Mouse (Mus musculus) urinary bladder, postnatal 10 days (tissue): ENCODE results near the gene Lsm2.
"Not testable (repeated sequence)": the region's sequence is repeated elsewhere in the genome, so short reads cannot be mapped to it uniquely, and the experiment has no call there.

Source experiments
- DNase-seq: peaks from one replicate; pipeline ENCODE4 v3.0.0; 2022; ENCODE audit warnings: low spot score

Gene Lsm2

DNA sequence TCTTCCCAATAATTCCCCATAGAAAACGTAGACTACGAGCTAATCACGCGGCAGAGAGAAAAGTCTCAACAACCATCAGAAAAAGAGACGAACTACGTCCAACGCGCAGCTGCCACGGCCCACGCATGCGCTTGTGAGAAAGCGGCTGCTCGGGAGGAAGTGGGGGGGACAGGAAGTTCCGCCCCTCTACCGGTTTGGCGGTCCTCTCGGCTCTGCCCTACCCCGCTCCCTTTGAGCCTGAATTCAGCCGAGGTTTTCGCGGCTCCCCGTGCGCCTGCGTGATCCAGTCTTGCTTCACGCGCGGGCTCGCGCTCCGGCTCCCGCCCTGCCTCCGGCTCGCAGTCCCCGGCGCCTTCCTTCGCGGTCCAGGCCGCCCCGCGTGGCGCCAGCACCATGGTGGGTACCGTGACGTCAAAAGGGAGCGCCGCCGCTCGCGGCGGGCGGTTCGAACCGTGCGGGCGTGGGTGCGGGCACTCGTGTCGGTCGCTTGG, at the start of gene Lsm2:
Gene Lsm2 (plus strand): TSS at position 173 of the 491 bp plus-strand sequence.
- DNase-seq: peak; percentile 63

DNA sequence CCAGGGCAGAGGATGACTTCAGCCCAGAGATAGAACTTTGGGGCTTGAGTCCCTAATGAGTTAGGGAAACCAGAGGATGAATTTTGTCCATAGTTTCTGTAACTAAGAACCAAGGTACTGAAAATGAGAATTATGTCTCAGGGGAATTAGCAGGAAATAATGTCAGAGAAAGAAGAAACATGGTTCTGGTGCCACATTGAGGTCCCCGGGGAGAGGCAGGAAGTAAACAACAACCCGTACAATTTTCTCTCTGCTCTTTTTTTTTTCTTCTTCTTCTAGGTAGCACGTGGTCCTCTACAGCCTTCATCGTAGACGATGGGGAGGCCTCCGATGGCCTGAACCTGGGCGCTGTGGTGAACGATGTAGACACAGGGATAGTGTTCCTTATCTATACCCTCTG, 49.4 kb upstream of the Lsm2 start:
- DNase-seq: no peak

DNA sequence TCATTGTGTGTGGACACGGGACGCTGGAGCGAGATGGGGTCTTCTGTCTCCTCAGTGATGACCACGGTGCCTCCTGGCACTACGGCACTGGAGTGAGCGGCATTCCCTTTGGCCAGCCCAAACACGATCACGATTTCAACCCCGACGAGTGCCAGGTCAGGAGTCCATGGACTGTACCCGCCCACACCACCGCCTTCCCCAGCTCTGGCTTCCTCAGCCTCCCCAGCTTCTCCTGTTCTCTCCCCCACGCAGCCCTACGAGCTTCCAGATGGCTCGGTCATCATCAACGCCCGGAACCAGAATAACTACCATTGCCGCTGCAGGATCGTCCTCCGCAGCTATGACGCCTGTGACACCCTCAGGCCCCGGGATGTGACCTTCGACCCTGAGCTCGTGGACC, 47.6 kb upstream of the Lsm2 start:
- DNase-seq: no peak

DNA sequence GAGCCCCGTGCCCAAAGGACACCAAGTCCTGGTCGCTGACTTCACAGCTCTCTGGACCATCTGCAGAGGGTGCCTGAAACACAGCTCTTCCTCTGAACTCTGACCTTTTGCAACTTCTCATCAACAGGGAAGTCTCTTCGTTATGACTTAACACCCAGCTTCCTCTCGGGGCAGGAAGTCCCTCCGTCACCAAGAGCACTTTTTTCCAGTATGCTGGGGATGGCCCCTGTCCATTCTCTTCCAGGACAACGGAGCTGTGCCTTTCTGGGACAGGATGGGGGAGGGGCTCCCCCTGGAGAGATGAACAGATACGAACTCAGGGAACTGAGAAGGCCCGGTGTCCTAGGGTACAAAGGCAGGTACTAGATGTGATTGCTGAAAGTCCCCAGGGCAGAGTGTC, 46.8 kb upstream of the Lsm2 start:
- DNase-seq: no peak

DNA sequence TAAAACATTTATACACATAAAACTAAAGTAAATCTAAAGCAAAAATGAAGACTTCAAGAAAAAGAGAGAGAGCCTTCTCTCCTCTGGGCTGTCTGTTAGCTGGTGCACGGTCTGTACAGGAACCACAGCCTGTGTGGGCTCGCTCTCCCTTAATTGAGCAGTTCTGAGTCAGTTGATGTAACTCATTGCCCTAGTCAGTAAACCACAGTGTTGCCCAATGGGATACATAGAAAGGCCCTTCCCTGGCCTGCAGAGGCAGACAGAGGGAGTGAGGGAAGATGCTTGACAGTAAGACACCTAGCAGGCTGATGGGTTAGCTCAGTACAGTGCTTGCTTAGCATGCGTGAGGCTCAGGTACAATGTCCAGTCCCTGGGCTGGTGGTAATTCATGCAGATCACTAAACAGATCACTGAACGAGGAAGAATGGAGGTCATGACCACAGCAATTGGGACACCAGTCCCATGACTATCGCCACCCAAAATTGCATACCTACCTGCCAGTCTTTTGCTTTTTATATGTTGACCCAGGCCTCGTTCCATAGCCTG, 43.6 kb upstream of the Lsm2 start:
- DNase-seq: no peak

DNA sequence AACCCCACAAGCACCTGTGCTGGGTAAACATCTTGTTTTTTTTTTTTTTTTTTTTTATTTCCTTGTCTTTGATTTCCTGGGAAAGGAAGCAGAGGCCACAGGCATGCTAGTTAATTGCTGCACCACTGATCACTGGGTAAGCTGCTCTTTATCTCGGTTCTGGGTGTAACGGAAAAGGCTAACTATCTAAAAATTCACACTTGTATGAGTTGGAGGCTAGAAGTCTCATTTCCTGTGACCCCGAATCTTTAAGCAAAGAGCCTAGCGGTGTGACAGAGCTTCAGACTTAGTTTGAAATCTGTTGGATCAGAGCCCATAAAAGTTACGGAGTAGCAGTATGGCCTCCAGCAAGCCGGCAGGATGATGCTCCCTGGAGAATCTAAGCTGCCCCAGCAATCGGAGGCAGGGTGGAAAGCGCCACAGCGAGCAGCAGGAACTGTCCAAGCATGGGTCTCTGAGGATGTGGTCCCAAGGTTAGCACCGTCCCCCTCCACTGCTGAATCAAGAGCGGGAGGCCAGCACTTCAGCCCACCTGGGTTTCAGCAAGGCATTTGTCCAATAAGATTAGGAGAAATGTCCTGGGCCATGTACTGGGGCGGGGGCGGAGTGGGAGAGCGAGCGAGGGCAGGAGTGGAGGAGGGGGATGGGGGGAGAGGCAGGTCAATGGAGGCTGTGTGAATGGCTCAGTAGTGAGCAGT, 40.2 kb upstream of the Lsm2 start:
- DNase-seq: no peak

DNA sequence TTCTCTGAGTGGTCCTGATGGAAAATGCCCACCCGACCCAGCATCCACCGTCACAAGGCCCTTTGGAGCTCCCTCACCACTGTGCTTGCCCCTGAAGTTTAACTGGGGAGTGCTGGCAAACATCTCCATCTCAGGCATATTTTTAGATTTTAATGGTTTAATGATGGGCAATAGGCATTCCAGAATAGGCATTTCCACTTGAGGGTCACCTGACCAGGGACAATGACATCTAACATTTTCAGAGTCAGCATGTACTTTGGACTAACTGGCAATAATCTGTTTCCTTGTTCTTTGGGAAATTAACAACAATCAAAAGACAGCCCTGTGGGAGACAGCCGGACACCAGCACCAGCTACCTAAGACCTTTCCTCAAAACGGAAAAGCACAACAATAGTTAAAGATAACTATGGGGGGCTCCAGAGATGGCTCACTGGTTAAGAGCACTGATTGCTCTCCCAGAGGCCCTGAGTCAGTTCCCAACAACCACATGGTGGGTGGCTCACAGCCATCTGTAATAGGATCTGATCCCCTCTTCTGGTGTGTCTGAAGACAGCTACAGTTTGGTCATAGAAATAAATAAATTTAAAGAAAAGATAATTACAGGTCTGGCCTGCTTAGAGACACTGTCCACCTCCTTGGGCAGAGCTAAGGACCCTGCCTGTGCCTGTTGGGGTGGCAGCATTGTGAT, 38.4 kb upstream of the Lsm2 start:
- DNase-seq: no peak

DNA sequence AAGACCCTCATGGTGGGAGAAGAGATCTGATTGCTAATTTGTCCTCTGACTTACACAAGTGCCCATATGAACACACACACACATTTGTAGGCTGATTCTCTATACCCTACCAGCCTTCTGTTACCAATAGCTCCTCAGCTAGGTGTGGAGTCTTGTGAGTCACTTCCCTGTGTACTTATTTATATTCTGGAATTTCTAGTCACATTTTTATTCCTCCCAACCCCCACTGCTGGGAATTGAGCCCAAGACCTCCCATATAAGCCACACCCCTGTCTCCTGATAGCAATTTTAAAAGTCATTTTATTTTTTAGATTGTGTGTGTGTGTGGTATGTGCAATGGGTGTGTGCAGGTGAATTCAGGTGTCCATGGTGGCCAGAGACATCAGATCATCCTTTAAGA, 37.3 kb upstream of the Lsm2 start:
- DNase-seq: no peak

DNA sequence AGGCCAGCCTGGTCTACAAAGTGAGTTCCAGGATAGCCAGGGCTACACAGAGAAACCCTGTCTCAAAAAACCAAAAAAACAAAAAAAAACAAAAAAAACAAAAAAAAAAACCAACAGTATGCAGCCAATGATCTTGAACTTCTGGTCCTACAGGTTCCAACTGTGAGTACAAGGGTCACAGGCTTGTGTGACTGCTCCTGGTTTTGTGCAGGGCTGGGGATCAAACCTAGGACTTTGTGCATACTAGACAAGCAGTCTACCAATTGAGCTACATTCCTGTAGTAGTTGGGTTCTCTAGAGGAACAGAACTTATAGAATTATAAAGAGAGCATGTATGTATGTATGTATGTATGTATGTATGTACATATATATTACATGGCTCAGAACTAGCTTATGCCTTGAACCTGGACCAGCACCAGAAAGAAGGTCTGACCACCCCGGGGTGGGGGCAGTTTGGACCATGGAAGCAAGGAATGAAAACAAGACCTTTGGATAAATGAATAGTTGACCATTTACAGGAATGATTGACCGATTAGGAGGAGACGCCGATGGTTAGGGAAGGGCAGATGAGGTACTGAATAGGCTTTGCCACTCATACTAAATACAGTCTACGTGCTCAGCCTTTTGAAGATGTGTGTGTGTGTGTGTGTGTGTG, 35.0 kb upstream of the Lsm2 start:
- DNase-seq: no peak

DNA sequence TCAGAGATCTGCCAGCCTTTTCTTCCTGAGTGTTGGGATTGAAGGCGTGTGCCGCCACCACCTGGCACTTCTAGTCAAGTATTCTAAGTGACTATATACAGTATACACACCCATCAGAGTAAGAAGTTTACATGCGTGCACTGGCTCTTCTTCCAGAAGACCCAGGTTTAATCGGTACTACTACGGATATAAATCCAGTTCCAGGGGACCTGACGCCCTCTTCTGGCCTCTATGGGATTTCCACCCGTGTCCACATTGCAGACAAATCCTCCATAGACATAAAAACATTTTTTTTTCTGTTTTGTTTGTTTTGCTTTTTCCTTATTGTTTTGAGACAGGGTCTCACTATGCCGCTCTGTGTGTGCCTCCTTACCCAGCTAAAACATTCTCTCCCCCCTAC, 34.1 kb upstream of the Lsm2 start:
- no peak for DNase-seq

DNA sequence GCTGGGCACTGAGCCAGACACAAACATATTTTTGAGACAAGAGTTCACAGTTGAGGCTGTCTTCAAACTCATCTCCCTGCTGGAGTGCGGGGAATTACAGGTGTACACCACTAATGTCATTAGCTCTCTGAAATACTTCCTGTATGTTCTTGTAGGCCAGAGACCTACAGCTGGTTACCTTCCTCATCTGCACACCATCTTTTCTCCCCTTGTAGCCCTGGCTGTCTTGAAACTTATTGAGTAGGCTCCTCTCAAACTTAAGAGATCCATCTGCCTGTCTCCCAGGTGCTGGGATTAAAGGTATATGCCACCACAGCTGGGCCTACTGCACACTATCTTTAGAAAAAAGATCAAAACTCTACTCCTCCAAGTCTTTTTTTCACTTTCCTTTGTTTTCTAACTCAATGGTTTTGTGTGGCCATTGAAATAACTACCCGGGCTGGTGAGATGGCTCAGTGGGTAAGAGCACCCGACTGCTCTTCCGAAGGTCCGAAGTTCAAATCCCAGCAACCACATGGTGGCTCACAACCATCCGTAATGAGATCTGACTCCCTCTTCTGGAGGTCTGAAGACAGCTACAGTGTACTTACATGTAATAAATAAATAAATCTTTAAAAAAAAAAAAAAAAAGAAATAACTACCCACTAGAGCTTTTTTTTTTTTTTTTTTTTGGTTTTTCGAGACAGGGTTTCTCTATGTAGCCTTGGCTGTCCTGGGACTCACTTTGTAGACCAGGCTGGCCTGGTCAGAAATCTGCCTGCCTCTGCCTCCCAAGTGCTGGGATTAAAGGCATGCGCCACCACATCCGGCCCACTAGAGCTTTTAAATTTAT, 32.7 kb upstream of the Lsm2 start:
- not testable (repeated sequence) for DNase-seq

DNA sequence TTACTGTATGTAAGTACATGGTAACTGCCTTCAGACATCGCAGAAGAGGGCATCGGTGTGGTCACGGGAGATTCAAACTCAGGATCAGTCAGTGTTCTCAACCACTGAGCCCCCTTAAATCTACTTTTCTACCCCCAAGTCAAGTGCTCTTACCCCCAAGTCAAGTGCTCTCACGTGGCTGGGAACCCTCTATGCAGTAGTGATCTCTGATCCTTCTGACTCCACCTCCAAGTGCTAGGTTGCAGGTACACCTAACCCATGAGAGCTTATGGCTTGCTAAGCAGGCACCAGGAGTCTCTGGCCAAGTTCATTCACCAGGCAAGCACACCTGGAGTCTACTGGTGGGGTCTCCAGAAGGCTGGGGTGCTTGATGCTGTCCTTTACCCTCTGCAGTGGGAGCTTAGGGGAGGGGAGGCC, 32.1 kb upstream of the Lsm2 start:
- no peak for DNase-seq

DNA sequence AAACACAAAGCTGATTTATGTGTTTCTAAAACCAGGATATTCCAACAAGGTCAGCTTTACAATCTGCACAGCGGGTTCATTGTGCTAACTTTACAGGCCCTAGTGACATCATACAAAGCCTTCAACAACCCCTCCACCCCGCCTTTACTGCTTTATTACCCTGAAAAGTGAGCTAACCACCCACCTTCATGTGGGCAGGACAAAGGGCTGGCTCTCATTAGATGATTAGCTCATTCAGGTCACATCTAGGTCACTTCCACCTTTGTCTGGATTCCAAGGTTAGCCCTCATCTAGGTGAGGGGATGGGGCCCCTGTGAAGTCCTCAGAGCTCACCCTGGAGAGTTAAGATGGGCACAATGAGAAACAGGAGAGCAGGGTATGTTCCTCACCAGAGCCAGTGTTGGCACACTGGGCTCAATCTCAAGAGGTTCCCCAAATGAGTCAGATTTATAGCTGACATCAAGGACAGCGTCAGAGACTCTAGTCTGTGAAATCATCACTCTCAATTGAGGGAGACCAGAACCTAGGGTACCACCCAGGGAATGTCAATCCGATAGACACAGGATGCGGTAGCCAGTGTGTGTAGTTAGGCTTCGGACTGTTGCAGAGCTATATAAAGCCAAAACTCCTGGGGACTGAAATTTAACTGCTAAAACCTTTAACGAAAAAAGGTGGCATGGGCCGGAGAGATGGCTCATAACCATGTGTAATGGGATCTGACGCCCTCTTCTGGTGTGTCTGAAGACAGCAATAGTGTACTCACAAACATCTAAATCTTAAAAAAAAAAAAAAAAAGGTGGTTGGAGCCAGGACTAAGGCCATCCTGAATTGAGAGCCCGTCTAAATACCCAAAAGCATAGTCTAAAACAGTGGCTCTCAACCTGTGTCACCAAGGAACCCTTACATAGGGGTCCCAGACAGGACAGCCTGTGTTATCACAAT, 30.9 kb upstream of the Lsm2 start:
- DNase-seq: no peak

DNA sequence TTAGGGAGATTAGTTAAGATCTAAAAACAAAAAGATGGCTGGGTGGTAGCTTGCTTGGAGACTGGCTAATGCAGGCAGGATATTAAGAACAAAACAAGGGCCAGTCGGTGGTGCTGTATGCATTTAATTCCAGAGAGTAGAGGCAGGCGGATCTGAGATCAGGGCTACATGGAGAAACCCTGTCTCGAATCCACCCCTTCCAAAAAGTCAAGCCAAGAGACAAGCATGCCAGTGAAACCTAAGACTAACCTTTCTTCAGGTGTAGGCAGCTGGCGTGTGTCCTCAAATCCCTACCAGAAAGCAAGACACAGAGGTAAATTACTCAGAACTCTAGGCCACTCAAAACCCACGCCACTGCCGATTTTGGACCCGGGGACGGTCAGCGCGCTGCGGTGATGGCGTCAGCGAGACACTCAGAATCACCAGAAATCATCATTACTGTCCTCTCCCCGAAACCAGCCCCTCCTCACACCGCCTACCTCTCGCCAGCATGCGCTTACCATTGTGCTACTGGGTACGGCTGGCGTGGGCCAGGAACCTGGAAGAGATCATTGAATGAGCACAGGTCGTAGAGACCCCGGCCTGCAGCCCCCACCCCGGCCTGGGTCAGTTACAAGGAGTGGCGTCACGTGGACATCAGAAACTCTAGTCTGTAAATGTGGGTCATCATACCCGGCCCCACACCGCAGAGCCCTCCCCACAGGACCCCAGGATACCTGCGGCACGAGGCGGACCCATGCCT, 29.9 kb upstream of the Lsm2 start:
- DNase-seq: no peak

DNA sequence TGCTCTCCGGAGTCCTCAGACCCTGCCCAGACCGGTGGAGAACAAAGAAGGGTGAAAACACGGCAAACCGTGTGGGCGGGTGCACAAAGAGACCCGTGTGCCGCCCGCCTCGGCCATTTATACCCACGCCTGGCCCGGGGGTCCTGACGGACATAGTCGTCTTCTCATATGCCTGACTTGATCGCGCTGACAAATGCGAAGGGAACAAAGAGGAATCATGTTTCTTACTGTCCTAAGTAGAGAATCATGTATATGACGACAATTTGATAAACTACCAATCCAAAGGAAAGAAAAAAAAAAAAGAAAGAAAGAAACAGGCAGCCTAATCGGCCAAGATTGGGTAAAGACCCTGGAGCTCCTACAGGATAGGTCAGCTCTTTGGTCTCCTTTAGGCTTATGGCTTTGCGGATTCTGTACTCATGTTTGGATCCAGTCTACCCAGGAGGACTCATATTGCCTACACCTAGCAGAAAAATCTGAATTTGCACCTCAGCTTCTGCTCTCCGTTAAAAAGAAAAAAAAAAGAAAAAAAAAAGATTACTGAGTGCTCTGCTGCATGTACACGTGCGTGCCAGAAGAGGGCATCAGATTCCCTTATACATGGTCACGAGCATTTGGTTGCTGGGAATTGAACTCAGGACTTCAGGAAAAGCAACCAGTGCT, 29.2 kb upstream of the Lsm2 start:
- DNase-seq: peak; percentile 55

DNA sequence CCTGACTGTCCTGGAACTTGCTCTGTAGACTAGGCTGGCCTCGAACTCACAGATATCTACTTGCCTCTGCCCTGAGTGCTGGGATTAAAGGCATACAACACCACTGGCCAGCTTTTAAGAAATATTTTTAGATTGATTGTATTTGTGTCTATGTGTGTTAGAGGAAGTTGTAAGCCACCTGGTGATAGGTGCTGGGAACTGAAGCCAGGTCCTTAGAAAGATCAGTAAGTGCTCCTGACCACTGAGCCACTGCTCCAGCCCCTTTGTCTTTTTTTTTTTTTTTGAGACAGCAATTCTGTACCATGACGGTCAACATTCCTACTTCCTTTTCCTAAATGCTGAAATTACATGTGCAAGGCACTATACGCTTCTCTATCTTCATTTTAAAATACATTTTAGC, 28.4 kb upstream of the Lsm2 start:
- no peak for DNase-seq

DNA sequence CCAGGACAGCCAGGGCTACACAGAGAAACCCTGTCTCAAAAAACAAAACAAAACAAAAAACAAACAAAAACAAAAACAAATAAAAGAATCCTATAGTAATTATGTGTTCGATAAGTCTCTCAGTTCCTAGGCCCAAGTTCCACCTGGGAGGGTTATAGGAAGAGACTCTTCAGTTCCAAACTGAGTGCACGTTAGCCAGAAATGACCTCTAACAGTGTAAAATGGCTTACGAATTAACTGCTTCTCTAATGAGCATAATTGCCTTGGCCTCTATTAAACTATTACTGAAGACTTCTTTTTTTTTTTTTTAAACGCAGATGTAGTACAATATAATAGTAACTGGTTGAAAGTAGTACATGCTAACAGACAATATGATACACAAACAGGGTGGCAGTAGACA, 27.8 kb upstream of the Lsm2 start:
- DNase-seq: no peak

DNA sequence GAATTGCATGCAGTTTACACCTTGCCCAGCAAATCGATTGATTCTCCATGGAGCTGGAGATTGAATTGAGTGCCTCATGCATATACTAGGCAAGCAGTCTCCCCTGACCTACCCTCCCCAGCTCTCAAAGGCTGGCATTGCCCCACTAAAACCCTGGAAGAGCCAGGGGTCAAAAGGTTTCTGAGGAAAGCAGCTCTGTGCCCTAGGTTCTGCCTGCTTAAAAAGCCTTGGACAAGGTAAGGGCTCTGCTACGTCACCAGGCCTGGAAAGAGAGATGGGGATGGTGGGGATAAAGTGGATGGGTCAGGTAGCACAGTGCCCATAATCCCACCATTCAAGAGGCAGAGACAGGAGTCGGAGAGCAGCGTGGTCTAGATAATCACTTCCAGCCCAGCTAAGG, 26.8 kb upstream of the Lsm2 start:
- DNase-seq: no peak

DNA sequence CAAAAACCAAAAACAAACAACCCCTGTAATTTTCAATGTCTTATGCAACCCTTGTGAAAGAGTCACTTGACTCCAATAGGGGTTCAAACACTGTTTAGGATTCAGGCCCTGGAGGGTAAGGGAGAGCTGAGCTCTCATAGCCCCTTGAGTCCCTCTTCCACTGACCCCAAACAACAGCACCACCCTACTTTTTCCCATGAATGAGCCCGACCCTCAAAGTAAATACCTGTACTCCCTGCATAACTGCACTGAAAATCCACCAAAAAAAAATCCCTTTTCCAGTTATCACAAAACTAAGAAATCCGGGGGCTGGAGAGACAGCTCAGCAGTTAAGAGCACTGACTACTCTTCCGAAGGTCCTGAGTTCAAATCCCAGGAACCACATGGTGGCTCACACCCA, 25.8 kb upstream of the Lsm2 start:
- no peak for DNase-seq

DNA sequence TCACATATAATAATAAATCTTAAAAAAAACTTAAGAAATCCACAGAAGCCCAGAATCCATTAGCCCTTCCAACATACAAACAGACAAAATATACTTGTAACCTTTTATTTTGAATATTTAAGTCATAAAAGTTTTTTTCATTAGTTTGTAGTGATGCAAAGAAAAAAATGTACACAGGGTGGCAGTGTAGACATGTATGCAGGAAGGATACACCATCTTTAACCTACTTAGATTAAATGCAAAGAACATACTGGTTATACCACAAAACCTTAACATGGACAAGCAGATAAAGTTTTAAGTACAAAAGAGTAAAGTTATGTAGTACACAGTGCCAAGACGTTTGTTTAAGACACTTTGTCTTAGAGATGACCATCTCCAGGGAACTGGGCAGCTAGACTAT, 25.3 kb upstream of the Lsm2 start:
- no peak for DNase-seq
